Mouse (Mus musculus): ENCODE measurements around the gene Cacna1f.
A peak's percentile ranks its signal among the peaks of the same experiment; 100 is the strongest.

Cacna1f gene

DNA sequence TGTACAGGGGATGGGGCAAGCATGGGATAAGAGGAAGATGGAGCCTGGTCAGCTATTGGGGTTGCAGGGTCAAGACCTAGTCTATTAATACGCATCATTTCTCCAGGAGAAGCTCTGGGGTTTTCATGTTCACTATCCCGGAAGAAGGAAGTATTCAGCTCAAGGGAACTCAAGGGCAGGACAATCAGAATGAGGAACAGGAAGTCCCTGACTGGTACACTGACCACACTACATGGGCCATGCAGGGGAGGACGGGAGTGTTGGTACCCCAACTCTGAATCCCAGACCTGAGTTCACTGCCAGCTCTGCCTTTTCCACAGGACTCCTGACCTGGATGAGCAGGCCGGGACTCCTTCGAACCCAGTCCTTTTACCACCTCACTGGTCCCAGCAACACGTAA is 25.7 kb downstream of the Cacna1f start:
- no peak for DNase-seq (ENCODE audit: low spot score)

DNA sequence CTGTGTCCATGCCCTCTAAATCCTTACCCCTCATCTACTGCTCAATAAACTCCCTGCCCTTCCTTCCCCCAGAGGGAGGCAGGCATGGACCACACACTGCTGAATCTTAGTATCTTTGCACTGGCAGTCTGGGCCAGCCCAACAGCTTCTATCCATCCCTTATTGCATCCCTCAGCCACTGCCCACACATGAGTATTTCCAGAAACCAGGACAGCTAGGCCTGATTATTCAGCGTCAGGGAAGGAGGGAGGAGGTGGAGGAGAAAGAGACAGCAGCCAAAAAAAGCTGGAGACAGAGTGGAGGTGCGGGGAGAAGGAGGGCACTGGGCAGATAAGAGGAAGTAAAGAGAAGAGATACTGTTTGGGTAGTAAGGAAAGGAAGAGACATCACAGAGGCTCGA is 28.2 kb downstream of the Cacna1f start:
- no peak for DNase-seq (ENCODE audit: low spot score)

DNA sequence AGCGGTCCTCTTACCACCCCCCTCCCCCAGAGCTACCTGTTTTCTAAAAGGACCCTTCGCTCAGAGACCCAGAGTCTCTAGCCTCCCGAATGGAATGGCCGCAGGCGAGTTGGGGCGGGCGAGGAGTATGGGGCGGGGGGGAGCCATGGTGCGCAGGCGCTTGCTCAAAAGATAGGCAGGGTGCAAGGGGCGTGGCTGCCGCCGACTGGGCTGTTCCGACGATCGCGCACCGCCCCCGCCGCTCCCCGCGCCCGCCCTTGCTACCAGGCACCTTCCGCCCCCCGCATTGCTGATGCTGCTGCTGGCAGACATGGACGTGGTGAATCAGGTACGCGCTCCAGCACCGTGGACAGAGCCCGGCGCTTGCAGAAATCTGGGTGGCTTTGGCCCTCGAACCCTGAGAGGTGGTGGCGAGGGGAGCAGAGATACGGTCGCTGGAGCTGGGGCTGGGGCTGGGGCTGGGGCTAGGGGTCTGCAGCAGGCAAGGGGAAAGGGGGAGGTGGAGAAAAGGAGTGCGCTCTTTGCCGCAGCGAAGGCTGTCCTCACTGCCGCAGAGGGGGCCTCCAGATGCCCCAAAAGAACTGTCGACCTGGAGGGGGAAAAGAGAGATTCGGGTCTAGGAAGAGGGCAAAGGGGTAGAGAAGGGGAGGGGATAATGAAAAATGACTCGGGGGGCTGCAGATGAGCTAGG is 31.7 kb downstream of the Cacna1f start, which contains the start of gene Syp:
Gene Syp (plus strand): TSS at position 71 of the 691 bp plus-strand sequence.
- peak; percentile 87 for DNase-seq (ENCODE audit: low spot score)

DNA sequence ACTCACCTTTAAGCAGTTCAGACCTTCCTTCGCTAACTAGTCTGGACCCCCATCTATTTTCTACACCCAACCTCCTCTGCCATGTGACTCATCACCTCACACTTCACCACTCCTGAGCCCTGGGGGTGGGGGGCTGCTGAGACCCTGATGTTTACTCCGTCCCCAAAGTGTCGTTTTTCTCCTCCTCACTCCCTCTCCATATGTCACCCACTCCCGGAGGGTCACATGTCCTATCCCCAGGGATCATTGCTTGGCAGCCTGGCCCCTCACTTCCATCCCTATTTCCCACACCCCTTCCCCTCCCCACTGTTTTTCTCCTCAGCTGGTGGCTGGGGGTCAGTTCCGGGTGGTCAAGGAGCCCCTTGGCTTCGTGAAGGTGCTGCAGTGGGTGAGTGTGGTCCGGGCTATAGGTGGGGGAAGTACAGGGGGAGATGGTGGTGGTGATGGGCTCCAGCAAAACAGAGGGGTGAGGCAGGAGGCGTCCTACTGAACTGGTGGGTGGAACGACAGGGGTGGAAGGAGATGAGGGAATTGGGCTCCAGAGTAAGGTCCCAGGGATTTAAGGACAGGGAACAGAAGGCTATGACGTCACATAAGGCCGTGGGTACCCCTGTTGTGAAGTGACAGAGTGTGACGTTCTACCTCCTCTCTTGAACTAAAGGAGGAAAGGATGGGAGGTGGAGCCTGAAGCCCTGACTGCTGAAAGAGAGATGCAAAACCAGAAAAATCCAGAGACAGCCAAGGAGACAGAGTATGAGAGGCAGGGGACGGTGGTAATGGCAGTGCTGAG is 32.8 kb downstream of the Cacna1f start:
- DNase-seq (ENCODE audit: low spot score), result no peak

- DNase-seq (ENCODE audit: low spot score), result no peak
Observed at GRCm38 (mm10) chrX:7640785-7641184, 33.9 kb downstream of the Cacna1f start.

DNA sequence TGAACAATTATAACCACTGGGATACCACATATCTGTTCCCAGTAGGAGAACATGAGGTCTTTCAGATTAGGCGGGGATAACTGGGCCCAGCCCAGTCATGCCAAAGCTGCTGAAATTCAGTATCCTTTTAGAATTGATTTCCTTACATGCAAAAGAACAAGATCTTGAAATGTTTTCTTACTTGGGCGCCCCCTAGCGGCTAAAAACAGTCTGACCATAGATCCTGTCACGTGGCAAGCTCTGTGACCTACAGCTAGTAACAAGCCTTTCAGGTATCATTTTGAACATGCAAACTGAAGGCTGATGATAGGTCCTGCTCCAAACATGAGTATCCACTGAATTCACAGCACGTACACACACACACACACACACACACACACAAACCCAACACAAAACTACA is 38.5 kb downstream of the Cacna1f start:
- peak; percentile 68 for DNase-seq (ENCODE audit: low spot score)

DNA sequence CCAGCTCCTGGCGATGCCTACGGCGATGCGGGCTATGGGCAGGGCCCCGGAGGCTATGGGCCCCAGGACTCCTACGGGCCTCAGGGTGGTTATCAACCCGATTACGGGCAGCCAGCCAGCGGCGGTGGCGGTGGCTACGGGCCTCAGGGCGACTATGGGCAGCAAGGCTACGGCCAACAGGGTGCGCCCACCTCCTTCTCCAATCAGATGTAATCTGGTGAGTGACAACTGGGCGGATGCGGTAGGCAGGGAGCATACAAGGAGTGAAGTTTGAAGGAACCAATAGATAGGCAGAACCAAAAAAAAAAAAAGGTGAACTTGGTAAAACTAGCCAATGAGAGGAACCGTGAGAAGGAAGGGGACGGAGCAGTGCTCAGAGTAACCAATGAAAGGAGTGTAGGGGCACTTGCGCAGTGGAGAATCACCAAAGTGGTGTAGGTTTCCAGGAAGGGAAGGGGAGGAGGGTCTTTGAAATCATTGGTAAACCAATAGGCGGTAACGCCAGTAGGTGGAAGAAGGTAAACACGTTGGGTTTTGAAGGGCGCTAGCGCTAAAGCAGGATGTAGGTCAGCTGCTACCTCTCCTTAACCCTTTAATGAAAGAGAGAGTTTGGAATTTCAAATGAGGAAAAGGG is 41.9 kb downstream of the Cacna1f start:
- peak; percentile 90 for DNase-seq (ENCODE audit: low spot score)

GRCm38 (mm10) chrX:7657221-7657639 is 50.3 kb downstream of the Cacna1f start, which contains the start of gene Prickle3:
Prickle3 (plus strand) TSS chrX:7657260.
- DNase-seq (ENCODE audit: low spot score), result peak; percentile 30

DNA sequence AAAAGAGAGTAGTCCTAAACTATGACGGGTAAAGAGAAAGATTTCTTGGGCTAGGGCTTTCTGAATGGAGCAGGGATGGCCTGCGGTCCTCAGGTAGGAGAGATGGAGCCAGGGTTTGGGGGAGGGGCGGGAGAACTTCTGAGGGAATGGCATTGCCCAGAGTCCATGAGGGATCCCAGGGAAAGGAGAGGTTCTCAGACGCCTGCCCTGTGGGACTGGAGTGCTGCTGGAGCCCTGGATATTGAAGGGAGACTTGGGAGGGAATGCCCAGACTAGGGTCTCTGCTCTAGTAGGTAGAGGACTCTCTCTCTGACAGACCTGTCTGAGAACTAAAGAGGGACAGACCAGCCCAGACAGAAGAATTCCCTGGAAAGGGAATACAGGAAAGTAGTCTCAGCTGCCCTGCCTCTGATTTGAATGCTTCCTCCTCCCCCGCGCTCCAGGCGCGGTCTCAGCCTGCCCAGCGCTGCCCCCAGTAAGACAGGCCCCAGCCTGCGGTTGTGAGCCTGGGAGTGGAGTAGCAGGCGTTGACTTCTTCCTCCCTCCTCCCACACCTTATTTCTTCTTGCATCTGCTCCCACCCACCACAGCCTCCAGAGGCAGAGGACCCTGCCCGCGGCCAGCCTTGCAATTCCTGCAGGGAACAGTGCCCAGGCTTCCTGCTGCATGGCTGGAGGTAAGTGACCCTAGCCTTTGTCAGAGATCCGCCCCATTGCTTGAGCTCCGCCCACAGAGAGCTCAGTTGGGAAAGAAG is 51.3 kb downstream of the Cacna1f start:
- peak; percentile 72 for DNase-seq (ENCODE audit: low spot score)

GRCm38 (mm10) chrX:7658785-7659589 is 52.1 kb downstream of the Cacna1f start:
- no peak for DNase-seq (ENCODE audit: low spot score)

- no peak for DNase-seq (ENCODE audit: low spot score)
Observed at GRCm38 (mm10) chrX:7661086-7661485, 54.2 kb downstream of the Cacna1f start.

DNA sequence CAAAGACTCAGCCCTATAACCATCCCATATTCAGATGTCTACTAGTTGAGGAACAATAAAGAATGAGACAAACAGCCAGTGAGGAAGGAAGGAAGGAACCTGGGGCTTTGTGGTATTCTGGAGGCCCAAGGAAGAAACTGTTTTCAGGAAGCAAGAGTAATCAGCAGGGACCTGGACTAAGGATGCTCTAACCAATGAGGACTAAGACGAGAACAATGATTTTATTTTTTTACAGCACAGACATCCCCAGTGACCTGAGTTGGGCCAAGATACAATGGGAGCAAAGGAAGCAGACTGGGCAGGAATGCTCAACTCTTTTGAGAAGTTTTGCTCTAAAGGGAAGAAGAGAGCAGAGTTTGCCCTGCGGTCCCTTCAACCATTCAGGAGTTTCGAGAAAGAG is 56.1 kb downstream of the Cacna1f start:
- no peak for DNase-seq (ENCODE audit: low spot score)

DNA sequence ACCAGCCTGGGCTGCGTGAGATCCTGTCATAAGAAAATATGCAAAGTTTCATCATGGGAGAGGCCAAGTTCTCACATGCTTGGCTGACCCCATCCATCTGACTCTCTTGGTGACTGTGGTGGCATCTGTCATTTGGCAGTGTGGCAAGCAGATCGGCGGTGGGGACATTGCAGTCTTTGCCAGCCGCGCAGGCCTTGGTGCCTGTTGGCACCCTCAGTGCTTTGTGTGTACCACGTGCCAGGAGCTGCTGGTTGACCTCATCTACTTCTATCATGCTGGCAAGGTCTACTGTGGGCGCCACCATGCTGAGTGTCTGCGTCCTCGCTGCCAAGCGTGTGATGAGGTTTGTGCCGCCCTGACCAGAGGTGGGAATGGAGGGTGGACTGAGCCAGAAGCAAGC is 57.9 kb downstream of the Cacna1f start:
- no peak for DNase-seq (ENCODE audit: low spot score)

DNA sequence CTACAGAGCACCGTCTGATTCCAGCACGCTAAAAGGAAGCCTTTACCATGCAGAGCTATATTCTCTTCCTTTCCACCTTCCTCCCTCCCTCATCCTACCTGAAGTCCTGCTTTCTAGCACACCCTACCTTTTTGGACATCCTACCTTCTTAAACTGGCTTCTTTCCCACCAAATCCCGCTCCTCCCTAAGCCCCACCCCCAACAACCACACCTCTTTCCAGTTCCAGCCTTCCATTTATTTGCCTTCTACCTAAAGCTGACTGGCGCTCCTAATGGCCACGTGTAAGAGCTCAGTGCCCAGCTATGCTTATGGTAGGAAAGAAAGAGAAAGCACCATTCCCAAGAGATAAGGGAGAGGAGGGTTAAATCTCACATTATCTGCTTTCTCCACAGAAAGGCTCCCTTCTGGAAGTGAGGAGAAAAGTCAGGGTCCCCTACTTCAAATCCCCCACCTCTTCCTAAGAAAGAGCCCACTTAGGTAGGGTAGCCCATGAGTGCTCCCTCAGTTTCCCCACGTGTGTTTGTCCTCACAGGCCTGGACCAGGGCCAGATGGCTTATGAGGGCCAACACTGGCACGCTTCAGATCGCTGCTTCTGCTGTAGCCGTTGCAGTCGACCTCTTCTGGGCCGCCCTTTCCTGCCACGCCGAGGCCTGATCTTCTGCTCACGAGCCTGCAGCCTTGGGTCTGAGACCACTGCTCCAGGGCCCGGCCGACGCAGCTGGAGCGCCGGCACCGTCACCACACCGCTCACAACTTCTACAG is 59.0 kb downstream of the Cacna1f start:
- DNase-seq (ENCODE audit: low spot score), result no peak

- DNase-seq (ENCODE audit: low spot score), result peak; percentile 48
Observed at GRCm38 (mm10) chrX:7670390-7670881, 63.6 kb downstream of the Cacna1f start.

GRCm38 (mm10) chrX:7670921-7671623 is 64.2 kb downstream of the Cacna1f start, which contains the start of gene Plp2:
Plp2 (minus strand) TSS chrX:7671390.
- peak; percentile 26 for DNase-seq (ENCODE audit: low spot score)

DNA sequence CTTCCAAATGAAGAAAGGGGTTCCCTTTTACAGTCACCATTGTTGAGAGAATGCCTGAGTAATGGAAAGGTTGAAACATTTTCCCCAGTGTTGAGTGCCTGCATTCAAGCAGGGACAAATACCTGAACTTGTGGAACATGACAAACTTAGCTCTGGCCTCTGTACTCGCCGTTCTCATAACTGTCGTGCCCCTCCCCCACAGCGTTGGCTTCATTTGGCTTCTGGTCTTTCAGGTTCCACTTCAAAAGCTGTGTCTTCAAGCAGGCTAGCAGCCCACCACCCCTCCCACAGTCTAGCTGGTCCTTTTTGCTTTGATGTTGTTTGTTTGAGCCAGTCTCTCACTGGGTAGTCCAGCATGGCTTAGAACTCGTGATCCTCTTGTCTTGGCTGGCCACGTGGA is 65.9 kb downstream of the Cacna1f start:
- no peak for DNase-seq (ENCODE audit: low spot score)

GRCm38 (mm10) chrX:7673578-7674281 is 66.8 kb downstream of the Cacna1f start:
- DNase-seq (ENCODE audit: low spot score), result peak; percentile 27

Measured in embryo, embryonic 10 days (tissue).